Mouse (Mus musculus): Measurements from ENCODE around the gene Ahcy.

GRCm38 (mm10) chr2:155098720-155099380 is 24.6 kb upstream of the Ahcy start:
- TF ChIP-seq CTCF (IDR thresholded peaks at IDR 0.05; ENCODE audit: low read depth) (0 out of 2 replicates have a peak, but pooled peaks have one; percentile 4), EP300 (IDR thresholded peaks at IDR 0.05; ENCODE audit: low read depth) (no peak)
